Mouse (Mus musculus) lung, postnatal 0 days (tissue): Measurements from ENCODE around the gene Pgd.

Experiments
- CTCF ChIP-seq: IDR thresholded peaks from 2 replicates; pipeline ENCODE4 v1.5.1; 2016; ENCODE audit warnings: antibody characterized with exemption, mild to moderate bottlenecking
- EP300 ChIP-seq: IDR thresholded peaks from 2 replicates; pipeline ENCODE4 v1.6.1; 2016; ENCODE audit warnings: antibody characterized with exemption, mild to moderate bottlenecking, control low read depth

DNA sequence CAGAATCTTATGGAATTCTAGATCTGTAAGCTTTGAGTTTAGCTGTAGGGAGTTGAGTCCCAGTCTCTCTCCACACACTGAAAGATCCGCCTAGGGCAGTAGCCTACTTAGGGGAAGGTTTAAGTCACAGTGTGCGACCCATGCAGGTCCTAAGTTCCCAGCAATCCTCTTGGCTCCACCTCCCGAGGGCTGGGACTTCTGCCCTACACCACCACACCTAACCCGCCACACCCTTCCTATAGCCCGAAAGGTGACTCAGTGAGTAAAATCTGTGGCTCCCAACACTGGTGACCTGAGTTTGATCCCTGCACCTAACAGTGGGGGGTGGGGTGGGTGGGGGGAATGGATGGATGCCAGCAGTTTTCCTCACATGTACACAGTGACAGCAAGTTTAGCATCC is 43.1 kb downstream of the Pgd start:
- TF ChIP-seq CTCF (no peak), EP300 (no peak)
